Mouse (Mus musculus) A20 (cell line): ENCODE data around the gene Cfap54.

ENCODE experiments used
- DNase-seq: peaks from one replicate; pipeline ENCODE4 v3.0.0-alpha.2; 2011; ENCODE audit warnings: low read depth, low spot score

The Cfap54 gene

GRCm38 (mm10) chr10:93062395-93062794 lies 19.0 kb downstream of the Cfap54 start:
- no peak for DNase-seq

GRCm38 (mm10) chr10:93053867-93054266 lies 27.6 kb downstream of the Cfap54 start:
- no peak for DNase-seq

GRCm38 (mm10) chr10:93053315-93053714 lies 28.1 kb downstream of the Cfap54 start:
- DNase-seq, result no peak

GRCm38 (mm10) chr10:93051016-93051726 lies 30.2 kb downstream of the Cfap54 start:
- peak; percentile 84 for DNase-seq

- no peak for DNase-seq
Measured at GRCm38 (mm10) chr10:93050571-93050970, 30.8 kb downstream of the Cfap54 start.

GRCm38 (mm10) chr10:93043195-93043594 lies 38.2 kb downstream of the Cfap54 start:
- no peak for DNase-seq

- no peak for DNase-seq
Measured at GRCm38 (mm10) chr10:93041850-93042249, 39.6 kb downstream of the Cfap54 start.

- DNase-seq, result no peak
Measured at GRCm38 (mm10) chr10:93041392-93041791, 40.0 kb downstream of the Cfap54 start.

- no peak for DNase-seq
Measured at GRCm38 (mm10) chr10:93036532-93036931, 44.9 kb downstream of the Cfap54 start.

GRCm38 (mm10) chr10:93035489-93035888 lies 45.9 kb downstream of the Cfap54 start:
- no peak for DNase-seq

- no peak for DNase-seq
Measured at GRCm38 (mm10) chr10:93023295-93023694, 58.1 kb downstream of the Cfap54 start.

GRCm38 (mm10) chr10:93014059-93014795 lies 67.2 kb downstream of the Cfap54 start:
- peak; percentile 59 for DNase-seq

GRCm38 (mm10) chr10:93011085-93011484 lies 70.3 kb downstream of the Cfap54 start:
- DNase-seq, result no peak

GRCm38 (mm10) chr10:93006970-93007369 lies 74.4 kb downstream of the Cfap54 start:
- DNase-seq, result peak; percentile 4

- peak; percentile 2 for DNase-seq
Measured at GRCm38 (mm10) chr10:93006405-93006804, 75.0 kb downstream of the Cfap54 start.

- DNase-seq, result no peak
Measured at GRCm38 (mm10) chr10:92998536-92998935, 82.9 kb downstream of the Cfap54 start.

GRCm38 (mm10) chr10:92995186-92995585 lies 86.2 kb downstream of the Cfap54 start:
- no peak for DNase-seq

GRCm38 (mm10) chr10:92994340-92994739 lies 87.1 kb downstream of the Cfap54 start:
- DNase-seq, result no peak

- no peak for DNase-seq
Measured at GRCm38 (mm10) chr10:92992526-92992925, 88.9 kb downstream of the Cfap54 start.

- no peak for DNase-seq
Measured at GRCm38 (mm10) chr10:92990576-92990975, 90.8 kb downstream of the Cfap54 start.

- no peak for DNase-seq
Measured at GRCm38 (mm10) chr10:92965134-92965533, 116.3 kb downstream of the Cfap54 start.

GRCm38 (mm10) chr10:92950044-92950443 lies 131.4 kb downstream of the Cfap54 start:
- no peak for DNase-seq
